Mouse (Mus musculus) cortical plate, adult 2 months (tissue): ENCODE measurements at regions not wholly inside any gene's neighbourhood (a gene's known extent, or its start where the extent isn't known, plus 50 kb on each side); places are given as distances from the start of the nearest gene placed in this dataset.

ENCODE experiments used
- CTCF ChIP-seq: fragments of 200-500 bp; IDR thresholded peaks from 2 replicates; pipeline ENCODE4 v1.5.1; 2011; ENCODE audit warnings: mild to moderate bottlenecking, control low read depth, low read length; ENCODE audit not compliant: insufficient read depth; ENCODE audit errors: extremely low read depth
- POLR2A ChIP-seq: fragments of 200-500 bp; IDR thresholded peaks from 2 replicates; pipeline ENCODE4 v1.6.1; 2011; ENCODE audit warnings: mild to moderate bottlenecking, low read length, control low read depth; ENCODE audit not compliant: insufficient read depth; ENCODE audit errors: extremely low read depth

DNA sequence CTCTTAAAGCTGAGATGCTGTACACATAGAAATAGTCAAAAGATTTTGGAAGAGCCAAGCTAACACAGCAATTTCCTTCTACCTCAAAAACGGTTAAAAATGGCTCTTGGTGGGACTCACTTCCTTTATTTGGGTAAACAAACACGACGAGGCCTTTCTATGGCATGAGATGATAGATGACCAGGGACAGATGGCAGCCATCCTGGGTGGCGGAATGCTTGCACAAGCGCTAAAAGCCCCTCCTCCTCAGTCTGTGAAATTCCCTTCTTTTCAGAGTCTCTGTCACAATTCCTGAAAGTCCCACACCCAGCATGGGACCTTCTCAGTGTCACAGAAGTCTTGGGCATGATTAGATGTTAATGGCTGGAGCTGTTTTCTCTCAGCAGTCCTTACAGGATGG, 59.3 kb upstream of the Ado start:
- TF ChIP-seq CTCF: no peak
- no peak for TF ChIP-seq POLR2A
